Mouse (Mus musculus): ENCODE data around the gene Cldn7.

- TF ChIP-seq CTCF (IDR thresholded peaks at IDR 0.05 in 2 of 3, conservative IDR thresholded peaks at IDR 0.05 in 1 of 3; ENCODE audit: control insufficient read depth in 1 of 3, insufficient read depth in 1 of 3, low read depth in 2 of 3, low read length in 3 of 3, poor library complexity in 1 of 3, severe bottlenecking in 1 of 3) (peak; percentile 49 to 62 (median 59)), POLR2A (IDR thresholded peaks at IDR 0.05; ENCODE audit: control insufficient read depth in 1 of 2, insufficient read depth in 1 of 2, low read depth in 1 of 2, low read length in 2 of 2, poor library complexity in 1 of 2) (peak; percentile 95 to 99), USF1 (IDR thresholded peaks at IDR 0.05; ENCODE audit: low read depth, low read length) (peak; percentile 97), NRF1 (IDR thresholded peaks at IDR 0.05; ENCODE audit: insufficient read depth, low read depth, low read length, poor library complexity, severe bottlenecking) (peak; percentile 80), MAX (IDR thresholded peaks at IDR 0.05; ENCODE audit: low read length) (peak; percentile 98)
Measured at GRCm38 (mm10) chr11:69921114-69922011, 43.2 kb upstream of the Cldn7 start, which contains the start of gene Eif5a.
